Mouse (Mus musculus): Measurements from ENCODE around the gene Pde4b. TPM values are rescaled to one million over a fixed set of nuclear protein-coding genes. Genes with fewer than 3 reads are reported as not detected.

Pde4b gene
- polyA plus RNA-seq, 1 experiment, result 2.7 TPM

DNA sequence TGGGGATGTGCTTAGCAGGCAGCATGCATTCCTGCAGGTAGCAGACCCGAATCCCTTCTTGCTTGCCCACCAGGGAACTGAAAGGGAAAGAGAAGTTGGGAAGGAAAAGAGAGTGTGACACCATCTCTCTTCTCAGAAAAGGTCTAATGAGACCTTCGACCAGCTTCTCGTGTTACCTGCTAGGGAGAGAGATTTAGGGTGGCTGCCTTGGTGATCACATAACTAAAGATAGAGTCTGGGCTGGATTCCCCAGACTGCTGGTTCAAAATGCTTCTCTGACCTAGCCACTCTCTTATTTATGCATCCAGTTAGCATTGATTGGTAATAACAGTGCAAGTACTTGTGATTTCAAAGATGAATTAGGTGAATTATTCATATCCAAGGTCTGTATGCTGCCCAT, 448.5 kb downstream of the Pde4b start:
- Histone ChIP-seq H3K79me3 (ENCODE audit: low read depth) (no peaks in the 10 kb centered on the region), H3K4me3 (ENCODE audit: insufficient read depth, poor library complexity, severe bottlenecking) (no peak overlapping the region), H3ac (ENCODE audit: control insufficient read depth, insufficient read length, low read depth) (no peak overlapping the region), H3K79me2 (ENCODE audit: control insufficient read depth, insufficient read depth) (no peaks in the 10 kb centered on the region), H3K27me3 (ENCODE audit: control insufficient read depth, insufficient read depth, insufficient read length) (no peaks in the 10 kb centered on the region), H3K36me3 (ENCODE audit: control insufficient read depth, insufficient read depth) (no peaks in the 10 kb centered on the region)
- TF ChIP-seq MYOD1 (IDR thresholded peaks at IDR 0.05; ENCODE audit: control insufficient read depth, insufficient read length, low read depth) (no peak), CTCF (IDR thresholded peaks at IDR 0.05; ENCODE audit: control insufficient read depth, insufficient read depth, insufficient read length) (no peak), MAX (IDR thresholded peaks at IDR 0.05) (no peak), FOSL1 (IDR thresholded peaks at IDR 0.05; ENCODE audit: insufficient read depth, low read length, poor library complexity, severe bottlenecking) (no peak), CEBPB (IDR thresholded peaks at IDR 0.05; ENCODE audit: low read depth) (no peak)

DNA sequence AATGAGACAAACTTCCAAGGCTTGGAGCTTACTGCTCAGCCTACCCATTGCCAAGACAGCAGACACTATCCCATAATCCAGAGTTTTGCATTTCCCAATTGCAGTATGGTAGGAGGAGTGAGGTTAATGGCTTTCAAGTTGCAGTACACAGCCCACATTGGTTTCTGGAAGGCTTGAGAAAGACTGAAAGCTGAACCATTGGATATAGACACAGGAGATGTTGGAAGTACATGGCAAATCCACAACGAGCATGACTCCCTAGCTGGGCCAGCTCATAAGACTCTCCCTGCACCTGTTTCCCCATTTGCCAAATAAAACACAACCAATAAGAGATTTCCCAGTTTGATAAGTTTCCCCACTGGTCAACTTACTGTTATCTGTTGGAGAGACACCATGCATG, 450.9 kb downstream of the Pde4b start:
- no peaks in the 10 kb centered on the region for H3K79me2 ChIP-seq (ENCODE audit: control insufficient read depth, insufficient read depth)
- H3K4me3 ChIP-seq (ENCODE audit: insufficient read depth, poor library complexity, severe bottlenecking), result no peak overlapping the region
- H3K27me3 ChIP-seq (ENCODE audit: control insufficient read depth, insufficient read depth, insufficient read length), result no peaks in the 10 kb centered on the region
- no peaks in the 10 kb centered on the region for H3K79me3 ChIP-seq (ENCODE audit: low read depth)
- no peak overlapping the region for H3ac ChIP-seq (ENCODE audit: control insufficient read depth, insufficient read length, low read depth)
- H3K36me3 ChIP-seq (ENCODE audit: control insufficient read depth, insufficient read depth), result no peaks in the 10 kb centered on the region
- no peak for TF ChIP-seq USF1 (IDR thresholded peaks at IDR 0.05; ENCODE audit: low read depth)
- no peak for TF ChIP-seq CTCF (IDR thresholded peaks at IDR 0.05; ENCODE audit: control insufficient read depth, insufficient read depth, insufficient read length)
- no peak for TF ChIP-seq MYOD1 (IDR thresholded peaks at IDR 0.05; ENCODE audit: control insufficient read depth, insufficient read length, low read depth)
- no peak for TF ChIP-seq MAX (IDR thresholded peaks at IDR 0.05)
- TF ChIP-seq CEBPB (IDR thresholded peaks at IDR 0.05; ENCODE audit: low read depth), result no peak
- no peak for TF ChIP-seq MYOG (IDR thresholded peaks at IDR 0.05; ENCODE audit: control insufficient read depth, extremely low read depth, insufficient read length)
- TF ChIP-seq FOSL1 (IDR thresholded peaks at IDR 0.05; ENCODE audit: insufficient read depth, low read length, poor library complexity, severe bottlenecking), result no peak

DNA sequence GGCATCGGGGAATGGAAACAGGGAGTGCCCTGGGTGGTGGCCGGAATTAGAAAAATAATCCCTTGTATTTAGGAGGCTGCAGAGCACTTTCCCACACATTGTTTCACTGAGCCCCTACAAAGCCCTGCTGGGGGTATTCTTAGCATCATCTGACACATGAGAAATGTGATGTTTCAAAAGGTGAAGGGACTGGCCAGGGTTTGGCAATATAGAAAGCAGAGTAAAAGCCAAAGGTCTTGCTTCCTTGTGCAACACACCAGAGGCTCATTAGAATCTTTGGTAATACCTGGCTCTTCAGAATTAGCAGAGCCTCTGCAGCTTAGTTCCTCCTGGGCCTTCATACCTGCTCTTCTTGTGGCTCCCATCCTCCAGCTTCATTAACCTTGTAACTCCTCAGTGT, 451.4 kb downstream of the Pde4b start:
- Histone ChIP-seq H3K4me3 (ENCODE audit: insufficient read depth, poor library complexity, severe bottlenecking) (no peak overlapping the region), H3K27me3 (ENCODE audit: control insufficient read depth, insufficient read depth, insufficient read length) (no peaks in the 10 kb centered on the region), H3K79me3 (ENCODE audit: low read depth) (no peaks in the 10 kb centered on the region), H3K79me2 (ENCODE audit: control insufficient read depth, insufficient read depth) (no peaks in the 10 kb centered on the region), H3K36me3 (ENCODE audit: control insufficient read depth, insufficient read depth) (no peaks in the 10 kb centered on the region), H3ac (ENCODE audit: control insufficient read depth, insufficient read length, low read depth) (no peak overlapping the region)
- TF ChIP-seq CEBPB (IDR thresholded peaks at IDR 0.05; ENCODE audit: low read depth) (no peak), MAX (IDR thresholded peaks at IDR 0.05) (no peak), FOSL1 (IDR thresholded peaks at IDR 0.05; ENCODE audit: insufficient read depth, low read length, poor library complexity, severe bottlenecking) (no peak), MYOD1 (IDR thresholded peaks at IDR 0.05; ENCODE audit: control insufficient read depth, insufficient read length, low read depth) (no peak)

DNA sequence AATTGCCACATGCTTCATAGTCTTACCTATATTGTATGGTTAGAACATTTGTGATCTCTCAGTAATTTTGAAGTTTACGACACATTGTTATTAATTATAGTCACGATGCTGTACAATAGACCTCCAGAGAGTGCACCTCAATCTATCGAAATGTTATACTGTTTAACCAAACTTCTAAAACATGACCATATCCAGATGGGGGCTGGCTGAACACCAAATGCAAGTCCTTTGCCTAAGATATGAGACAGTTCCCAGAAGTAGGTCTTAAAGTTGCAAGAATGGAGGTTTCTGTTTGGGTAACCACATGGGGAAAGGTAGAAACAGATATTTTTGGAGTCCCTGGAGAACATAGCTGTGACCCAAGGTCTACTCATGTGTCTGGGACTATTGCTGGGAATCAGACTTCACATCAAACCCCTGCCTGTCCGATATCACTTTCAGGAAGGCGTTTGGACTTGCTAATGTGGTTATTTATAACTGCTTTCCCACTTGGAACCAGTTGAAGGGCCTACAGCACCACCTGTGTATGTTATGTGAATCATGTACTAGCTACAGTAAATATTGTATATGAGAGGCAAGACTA, 452.3 kb downstream of the Pde4b start:
- no peaks in the 10 kb centered on the region for H3K27me3 ChIP-seq (ENCODE audit: control insufficient read depth, insufficient read depth, insufficient read length)
- no peaks in the 10 kb centered on the region for H3K79me3 ChIP-seq (ENCODE audit: low read depth)
- H3K36me3 ChIP-seq (ENCODE audit: control insufficient read depth, insufficient read depth), result no peaks in the 10 kb centered on the region
- H3ac ChIP-seq (ENCODE audit: control insufficient read depth, insufficient read length, low read depth), result no peak overlapping the region
- TF ChIP-seq MYOD1 (IDR thresholded peaks at IDR 0.05; ENCODE audit: control insufficient read depth, insufficient read length, low read depth) (no peak), CTCF (IDR thresholded peaks at IDR 0.05; ENCODE audit: control insufficient read depth, insufficient read depth, insufficient read length) (no peak), MAX (IDR thresholded peaks at IDR 0.05) (no peak), FOSL1 (IDR thresholded peaks at IDR 0.05; ENCODE audit: insufficient read depth, low read length, poor library complexity, severe bottlenecking) (no peak), CEBPB (IDR thresholded peaks at IDR 0.05; ENCODE audit: low read depth) (no peak), USF1 (IDR thresholded peaks at IDR 0.05; ENCODE audit: low read depth) (no peak), MYOG (IDR thresholded peaks at IDR 0.05; ENCODE audit: control insufficient read depth, extremely low read depth, insufficient read length) (no peak)
- no peaks in the 10 kb centered on the region for H3K79me2 ChIP-seq (ENCODE audit: control insufficient read depth, insufficient read depth)
- H3K4me3 ChIP-seq (ENCODE audit: insufficient read depth, poor library complexity, severe bottlenecking), result no peak overlapping the region

DNA sequence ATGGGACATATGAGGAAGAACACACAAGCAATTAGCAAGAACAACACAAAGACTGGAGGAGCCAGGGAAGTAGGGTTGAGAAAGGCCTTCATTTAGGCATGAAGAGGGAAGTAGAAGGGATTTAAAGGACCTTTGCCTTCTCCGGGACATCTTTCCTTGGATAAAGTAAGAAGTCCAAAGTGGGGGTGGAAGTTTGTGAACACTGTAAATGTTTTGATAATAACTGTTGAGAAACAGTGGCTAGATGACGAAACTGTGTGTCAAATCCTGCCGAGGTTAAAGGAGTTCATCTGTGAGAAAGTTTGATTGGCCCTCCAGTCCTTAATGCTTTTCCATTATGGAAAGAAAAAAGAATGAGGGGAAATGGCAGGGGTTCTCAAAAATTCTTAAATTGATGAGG, 455.6 kb downstream of the Pde4b start:
- Histone ChIP-seq H3K27me3 (ENCODE audit: control insufficient read depth, insufficient read depth, insufficient read length) (no peaks in the 10 kb centered on the region), H3K4me3 (ENCODE audit: insufficient read depth, poor library complexity, severe bottlenecking) (no peak overlapping the region), H3K36me3 (ENCODE audit: control insufficient read depth, insufficient read depth) (no peaks in the 10 kb centered on the region), H3K79me2 (ENCODE audit: control insufficient read depth, insufficient read depth) (no peaks in the 10 kb centered on the region), H3ac (ENCODE audit: control insufficient read depth, insufficient read length, low read depth) (no peak overlapping the region), H3K79me3 (ENCODE audit: low read depth) (no peaks in the 10 kb centered on the region)
- TF ChIP-seq CEBPB (IDR thresholded peaks at IDR 0.05; ENCODE audit: low read depth), result no peak
- no peak for TF ChIP-seq MYOG (IDR thresholded peaks at IDR 0.05; ENCODE audit: control insufficient read depth, extremely low read depth, insufficient read length)
- TF ChIP-seq MYOD1 (IDR thresholded peaks at IDR 0.05; ENCODE audit: control insufficient read depth, insufficient read length, low read depth), result no peak
- no peak for TF ChIP-seq FOSL1 (IDR thresholded peaks at IDR 0.05; ENCODE audit: insufficient read depth, low read length, poor library complexity, severe bottlenecking)
- TF ChIP-seq USF1 (IDR thresholded peaks at IDR 0.05; ENCODE audit: low read depth), result no peak
- TF ChIP-seq CTCF (IDR thresholded peaks at IDR 0.05; ENCODE audit: control insufficient read depth, insufficient read depth, insufficient read length), result no peak
- no peak for TF ChIP-seq MAX (IDR thresholded peaks at IDR 0.05)

DNA sequence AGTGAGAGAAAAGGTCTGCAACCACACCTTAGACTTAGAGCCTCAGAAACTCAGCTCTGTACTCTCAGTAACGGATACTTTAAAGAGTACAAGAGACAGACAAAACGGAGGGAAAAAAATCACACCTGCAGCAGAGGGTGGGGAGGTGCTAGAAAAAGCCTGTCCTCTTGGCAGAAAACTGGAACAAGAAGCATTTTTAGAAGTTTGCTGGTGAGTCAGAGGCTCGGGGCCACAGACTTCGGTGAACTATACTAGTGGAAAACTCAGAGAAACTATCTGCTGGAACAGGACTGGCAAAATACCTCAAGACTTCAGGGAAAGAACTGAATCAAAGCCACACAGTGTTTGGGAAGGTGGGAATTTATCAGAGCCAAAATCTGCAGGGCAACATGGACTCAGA, 457.9 kb downstream of the Pde4b start:
- H3K79me3 ChIP-seq (ENCODE audit: low read depth), result no peaks in the 10 kb centered on the region
- no peaks in the 10 kb centered on the region for H3K36me3 ChIP-seq (ENCODE audit: control insufficient read depth, insufficient read depth)
- no peak overlapping the region for H3K4me3 ChIP-seq (ENCODE audit: insufficient read depth, poor library complexity, severe bottlenecking)
- no peaks in the 10 kb centered on the region for H3K27me3 ChIP-seq (ENCODE audit: control insufficient read depth, insufficient read depth, insufficient read length)
- no peak overlapping the region for H3ac ChIP-seq (ENCODE audit: control insufficient read depth, insufficient read length, low read depth)
- TF ChIP-seq CEBPB (IDR thresholded peaks at IDR 0.05; ENCODE audit: low read depth) (no peak), MYOG (IDR thresholded peaks at IDR 0.05; ENCODE audit: control insufficient read depth, extremely low read depth, insufficient read length) (no peak), MYOD1 (IDR thresholded peaks at IDR 0.05; ENCODE audit: control insufficient read depth, insufficient read length, low read depth) (no peak), CTCF (IDR thresholded peaks at IDR 0.05; ENCODE audit: control insufficient read depth, insufficient read depth, insufficient read length) (no peak), MAX (IDR thresholded peaks at IDR 0.05) (no peak), FOSL1 (IDR thresholded peaks at IDR 0.05; ENCODE audit: insufficient read depth, low read length, poor library complexity, severe bottlenecking) (no peak), USF1 (IDR thresholded peaks at IDR 0.05; ENCODE audit: low read depth) (no peak)
- H3K79me2 ChIP-seq (ENCODE audit: control insufficient read depth, insufficient read depth), result no peaks in the 10 kb centered on the region

Data from C2C12 (cell line).